Mouse (Mus musculus): Measurements from ENCODE around the gene Slco4a1. TPM values are rescaled to one million over a fixed set of nuclear protein-coding genes. Genes with fewer than 3 reads are reported as not detected.

The Slco4a1 gene
- total RNA-seq, 2 experiments from 2014 or later: 0.08 TPM; not detected in 1

GRCm38 (mm10) chr2:180443861-180444260 lies 12.2 kb upstream of the Slco4a1 start:
- intact Hi-C loops (cut with DNase I): no loop called here
- no peak for DNase-seq

- DNase-seq: no peak
- intact Hi-C loops (cut with DNase I): no loop called here
These were observed 10.9 kb upstream of the Slco4a1 start for GRCm38 (mm10) chr2:180444957-180445785.

GRCm38 (mm10) chr2:180445962-180446361 lies 10.1 kb upstream of the Slco4a1 start:
- DNase-seq: no peak
- intact Hi-C loops (cut with DNase I): no loop called here

- intact Hi-C loops (cut with DNase I): no loop called here
- no peak for DNase-seq
These were observed 7.0 kb upstream of the Slco4a1 start for GRCm38 (mm10) chr2:180449007-180449406.

- DNase-seq: no peak
- intact Hi-C loops (cut with DNase I): no loop called here
These were observed 5.5 kb upstream of the Slco4a1 start for GRCm38 (mm10) chr2:180450529-180450928.

- intact Hi-C loops (cut with DNase I): no loop called here
- no peak for DNase-seq
These were observed 660 bp downstream of the Slco4a1 start for GRCm38 (mm10) chr2:180456705-180457104.

- DNase-seq: no peak
- intact Hi-C loops (cut with DNase I): no loop called here
These were observed 1.6 kb downstream of the Slco4a1 start for GRCm38 (mm10) chr2:180457680-180458079.

- DNase-seq: no peak
- intact Hi-C loops (cut with DNase I): no loop called here
These were observed 3.4 kb downstream of the Slco4a1 start for GRCm38 (mm10) chr2:180459437-180459836.

GRCm38 (mm10) chr2:180460801-180461200 lies 4.8 kb downstream of the Slco4a1 start:
- DNase-seq: no peak
- intact Hi-C loops (cut with DNase I): no loop called here

- intact Hi-C loops (cut with DNase I): no loop called here
- no peak for DNase-seq
These were observed 6.5 kb downstream of the Slco4a1 start for GRCm38 (mm10) chr2:180462593-180462992.

- intact Hi-C loops (cut with DNase I): no loop called here
- DNase-seq: no peak
These were observed 10.5 kb downstream of the Slco4a1 start for GRCm38 (mm10) chr2:180466505-180466904.

- intact Hi-C loops (cut with DNase I): no loop called here
- no peak for DNase-seq
These were observed 12.8 kb downstream of the Slco4a1 start for GRCm38 (mm10) chr2:180468871-180469270.

GRCm38 (mm10) chr2:180469768-180470167 lies 13.7 kb downstream of the Slco4a1 start:
- DNase-seq: no peak
- intact Hi-C loops (cut with DNase I): loop anchor here (5.0 kb wide), 2 partner anchors 278 to 308 kb away; partner anchors contain the start of gene Bhlhe23

- peak; percentile 29 to 34 for DNase-seq
- intact Hi-C loops (cut with DNase I): loop anchor here (1.0 to 5.0 kb wide), 3 partner anchors 106 to 305 kb away; partner anchors contain the start of gene Bhlhe23
These were observed 16.4 kb downstream of the Slco4a1 start for GRCm38 (mm10) chr2:180472306-180473079.

GRCm38 (mm10) chr2:180473080-180473440 lies 17.0 kb downstream of the Slco4a1 start:
- peak; percentile 27 to 39 for DNase-seq
- intact Hi-C loops (cut with DNase I): loop anchor here (1.0 to 5.0 kb wide), 3 partner anchors 105 to 304 kb away; partner anchors contain the start of gene Bhlhe23

GRCm38 (mm10) chr2:180474864-180475263 lies 18.8 kb downstream of the Slco4a1 start:
- intact Hi-C loops (cut with DNase I): loop anchor here (5.0 kb wide), 2 partner anchors 272 to 302 kb away; partner anchors contain the start of gene Bhlhe23
- DNase-seq: no peak

- DNase-seq: no peak
- intact Hi-C loops (cut with DNase I): no loop called here
These were observed 26.2 kb downstream of the Slco4a1 start for GRCm38 (mm10) chr2:180482274-180482673.

- intact Hi-C loops (cut with DNase I): no loop called here
- DNase-seq: no peak
These were observed 28.8 kb downstream of the Slco4a1 start for GRCm38 (mm10) chr2:180484882-180485281.

GRCm38 (mm10) chr2:180485306-180485705 lies 29.3 kb downstream of the Slco4a1 start:
- no peak for DNase-seq
- intact Hi-C loops (cut with DNase I): no loop called here

GRCm38 (mm10) chr2:180488210-180488751 lies 32.2 kb downstream of the Slco4a1 start:
- no peak for DNase-seq
- intact Hi-C loops (cut with DNase I): no loop called here

GRCm38 (mm10) chr2:180495906-180496305 lies 39.9 kb downstream of the Slco4a1 start:
- no peak for DNase-seq
- intact Hi-C loops (cut with DNase I): no loop called here

Measured in heart, postnatal 36 days (tissue).